Mouse (Mus musculus) intestine, embryonic 14.5 days (tissue): ENCODE data around the gene Snx30. TPM values are rescaled to one million over a fixed set of nuclear protein-coding genes. Genes with fewer than 3 reads are reported as not detected.
A peak's percentile ranks its signal among the peaks of the same experiment; 100 is the strongest.

Source experiments
- ATAC-seq: fragments of 200-750 bp; cut with Nextera tagmentation; replicated peaks from 2 replicates; pipeline ENCODE4 v1.8.0; 2017; ENCODE audit warnings: low read depth, moderate number of reproducible peaks, moderate TSS enrichment, moderate library complexity; ENCODE audit not compliant: low FRiP score, low TSS enrichment
- DNase-seq: peaks from one replicate; pipeline ENCODE4 v3.0.0-alpha.2; 2018; ENCODE audit warnings: low spot score
- H3K27ac ChIP-seq: fragments of 300-500 bp; sonication (generic); 2 replicates; pipeline ENCODE4 v1.5.1; 2014; ENCODE audit warnings: low read depth, mild to moderate bottlenecking, control low read depth
- H3K27me3 ChIP-seq: fragments of 300-500 bp; sonication (generic); replicated peaks from 2 replicates; pipeline ENCODE4 v1.6.1; 2014; ENCODE audit warnings: low read length, control low read depth; ENCODE audit not compliant: control insufficient read depth, insufficient read depth
- H3K36me3 ChIP-seq: fragments of 300-500 bp; sonication (generic); 2 replicates; pipeline ENCODE4 v1.6.1; 2014; ENCODE audit warnings: low read length, control low read depth; ENCODE audit not compliant: control insufficient read depth, insufficient read depth
- H3K4me1 ChIP-seq: fragments of 300-500 bp; sonication (generic); replicated peaks from 2 replicates; pipeline ENCODE4 v1.6.1; 2014; ENCODE audit warnings: low read length, control low read depth, mixed read lengths; ENCODE audit not compliant: control insufficient read depth, insufficient read depth
- H3K4me2 ChIP-seq: fragments of 300-500 bp; sonication (generic); 2 replicates; pipeline ENCODE4 v1.6.1; 2014; ENCODE audit warnings: low read length
- H3K4me3 ChIP-seq: fragments of 300-500 bp; sonication (generic); 2 replicates; pipeline ENCODE4 v1.5.1; 2014; ENCODE audit warnings: low read depth, low read length, control low read depth, mixed read lengths
- H3K9ac ChIP-seq: fragments of 300-500 bp; sonication (generic); 2 replicates; pipeline ENCODE4 v1.6.1; 2014; ENCODE audit warnings: mild to moderate bottlenecking, low read length
- H3K9me3 ChIP-seq: fragments of 300-500 bp; sonication (generic); 2 replicates; pipeline ENCODE4 v1.6.1; 2016; ENCODE audit warnings: low read length, control low read depth; ENCODE audit not compliant: control insufficient read depth
- WGBS: fragments of 180-500 bp; shearing (Covaris S2); extraction: QIAGEN DNeasy Blood & Tissue Kit; methylation state at CpG from one replicate; pipeline ENCODE4 v1.1.7; 2014; 5-methylcytosine and 5-hydroxymethylcytosine counted together
- polyA plus RNA-seq: library from polyadenylated mRNA; unstranded; fragments of >200 nt; fragmentation: Nextera tagmentation; extraction: Ambion mirVana; gene quantifications from 2 replicates; pipeline ENCODE4 v1.2.1, GENCODE M21; 2014

The Snx30 gene
- polyA plus RNA-seq, 1 experiment from 2014 or later, result 6.8 TPM

- Histone ChIP-seq H3K9me3 (no peaks in the 10 kb centered on the region), H3K36me3 (no peaks in the 10 kb centered on the region), H3K4me1 (peaks cover 8% of the 10 kb centered on the region; the same call in 1 of the 2 replicates), H3K9ac (no peak overlapping the region), H3K27me3 (no peaks in the 10 kb centered on the region), H3K4me3 (no peak overlapping the region), H3K4me2 (no peak overlapping the region), H3K27ac (no peak overlapping the region)
- WGBS, result 55% methylated on average over 4 of the region's 4 CpGs
- DNase-seq (no peak), ATAC-seq (no peak)
Measured at GRCm38 (mm10) chr4:59802792-59803191, 2.8 kb upstream of the Snx30 start.

GRCm38 (mm10) chr4:59803358-59803757 lies 2.3 kb upstream of the Snx30 start:
- ATAC-seq, result no peak
- Histone ChIP-seq H3K27me3 (no peaks in the 10 kb centered on the region), H3K9ac (no peak overlapping the region), H3K4me1 (peaks cover 8% of the 10 kb centered on the region; the same call in 1 of the 2 replicates), H3K27ac (no peak overlapping the region), H3K4me3 (no peak overlapping the region), H3K9me3 (no peaks in the 10 kb centered on the region), H3K36me3 (no peaks in the 10 kb centered on the region), H3K4me2 (no peak overlapping the region)
- no peak for DNase-seq
- 81% methylated on average over 5 of the region's 5 CpGs for WGBS

DNA sequence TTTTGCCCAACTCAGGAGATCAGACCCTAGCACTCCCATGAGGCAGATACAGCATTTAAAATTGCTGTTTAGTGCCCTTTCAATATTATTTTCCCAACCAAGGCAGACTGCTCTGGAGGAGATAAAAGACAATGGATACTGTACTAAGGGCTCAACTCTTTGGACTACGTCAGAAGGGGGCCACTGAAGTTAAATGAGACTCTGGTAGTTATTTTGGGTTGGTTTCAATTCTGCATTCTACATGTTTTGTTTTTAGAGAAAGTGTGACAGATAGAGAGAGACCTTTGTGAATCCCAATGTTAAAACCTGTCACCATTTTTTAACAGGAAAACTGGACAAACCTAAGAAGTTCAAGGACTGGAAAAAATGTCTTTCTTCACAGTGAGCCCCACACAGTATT lies 886 bp upstream of the Snx30 start:
- Histone ChIP-seq H3K9ac (no peak overlapping the region), H3K27me3 (no peaks in the 10 kb centered on the region), H3K4me1 (peaks cover 8% of the 10 kb centered on the region; the same call in 1 of the 2 replicates), H3K9me3 (no peaks in the 10 kb centered on the region), H3K4me2 (peak overlapping the region; percentile 97), H3K4me3 (peak overlapping the region; percentile 87; the same call in 1 of the 2 replicates), H3K36me3 (no peaks in the 10 kb centered on the region), H3K27ac (no peak overlapping the region)
- ATAC-seq (no peak), DNase-seq (no peak)
- 81% methylated on average over 1 of the region's 1 CpGs for WGBS

DNA sequence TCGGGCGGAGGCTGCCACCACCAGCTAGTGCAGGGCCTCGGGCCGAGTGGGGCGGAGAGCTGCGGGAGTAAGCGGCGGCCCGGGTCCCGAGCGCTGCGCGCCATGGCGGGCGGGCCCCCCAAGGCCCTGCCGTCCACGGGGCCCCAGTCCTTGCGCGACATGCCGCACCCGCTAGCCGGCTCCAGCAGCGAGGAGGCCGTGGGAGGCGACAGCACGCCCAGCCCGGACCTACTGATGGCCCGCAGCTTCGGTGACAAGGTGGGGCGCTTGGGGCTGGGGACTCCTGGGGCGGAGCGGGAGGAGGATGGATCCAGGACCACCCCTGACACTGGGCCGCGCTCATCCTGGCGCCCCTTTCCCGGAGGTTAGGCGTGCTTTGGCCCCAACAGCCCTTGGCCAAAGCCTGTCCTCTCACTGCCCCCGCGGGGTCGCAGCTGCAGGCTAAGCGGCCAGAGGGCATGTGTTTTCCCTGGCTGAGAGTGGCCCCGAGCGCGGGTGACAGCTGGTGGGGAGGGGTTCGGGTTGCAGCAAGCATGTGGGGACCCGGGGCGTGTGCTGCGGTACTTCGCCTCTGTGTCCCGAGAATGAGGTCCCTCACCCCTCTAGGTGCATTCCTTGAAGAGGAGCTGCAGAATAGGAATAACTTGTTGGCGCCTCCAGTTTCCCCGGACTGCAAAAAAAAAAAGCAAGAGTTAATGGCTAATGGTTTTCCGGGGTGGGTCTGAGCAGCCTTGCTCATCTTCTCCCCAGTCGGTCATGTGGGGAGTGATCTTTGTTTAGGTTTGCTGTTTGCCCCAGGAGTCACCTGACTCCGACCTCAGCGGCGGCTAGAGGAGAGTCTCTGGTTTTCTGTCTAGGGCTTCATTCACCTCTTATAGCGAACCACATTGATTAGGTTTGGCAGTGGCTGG lies 583 bp downstream of the Snx30 start:
- Histone ChIP-seq H3K27me3 (no peaks in the 10 kb centered on the region), H3K9me3 (no peaks in the 10 kb centered on the region), H3K9ac (peak overlapping the region; percentile 72), H3K4me2 (peak overlapping the region; percentile 97), H3K27ac (peak overlapping the region; percentile 38; the same call in 1 of the 2 replicates), H3K4me1 (peaks cover 8% of the 10 kb centered on the region; the same call in 1 of the 2 replicates), H3K36me3 (no peaks in the 10 kb centered on the region), H3K4me3 (peak overlapping the region; percentile 87)
- ATAC-seq (peak; percentile 75), DNase-seq (peak; percentile 76)
- WGBS, result under 1% methylated on average over 49 of the region's 58 CpGs

DNA sequence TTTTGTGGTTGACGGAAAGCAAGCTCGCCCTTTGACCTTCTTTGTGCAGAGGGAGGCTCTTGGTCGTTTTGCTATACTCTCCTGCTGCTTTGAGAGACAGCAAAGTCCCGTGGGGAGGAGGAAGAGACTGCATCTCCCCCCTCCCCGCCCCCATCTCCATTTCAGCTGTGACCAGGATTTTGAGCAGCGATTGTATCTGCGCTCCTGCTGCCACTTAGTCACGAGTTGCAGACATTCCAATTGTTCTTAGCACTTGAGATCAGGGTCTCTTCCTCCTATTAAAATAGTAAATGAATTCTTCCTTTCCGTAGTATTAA lies 1.2 kb downstream of the Snx30 start:
- peak overlapping the region; percentile 97 for H3K4me2 ChIP-seq
- no peaks in the 10 kb centered on the region for H3K27me3 ChIP-seq
- peak overlapping the region; percentile 87 for H3K4me3 ChIP-seq
- 6% methylated on average over 9 of the region's 9 CpGs for WGBS
- peak overlapping the region; percentile 72 for H3K9ac ChIP-seq
- H3K9me3 ChIP-seq, result no peaks in the 10 kb centered on the region
- H3K27ac ChIP-seq, result no peak overlapping the region
- ATAC-seq (no peak), DNase-seq (no peak)
- no peaks in the 10 kb centered on the region for H3K36me3 ChIP-seq
- H3K4me1 ChIP-seq, result peaks cover 8% of the 10 kb centered on the region; the same call in 1 of the 2 replicates

DNA sequence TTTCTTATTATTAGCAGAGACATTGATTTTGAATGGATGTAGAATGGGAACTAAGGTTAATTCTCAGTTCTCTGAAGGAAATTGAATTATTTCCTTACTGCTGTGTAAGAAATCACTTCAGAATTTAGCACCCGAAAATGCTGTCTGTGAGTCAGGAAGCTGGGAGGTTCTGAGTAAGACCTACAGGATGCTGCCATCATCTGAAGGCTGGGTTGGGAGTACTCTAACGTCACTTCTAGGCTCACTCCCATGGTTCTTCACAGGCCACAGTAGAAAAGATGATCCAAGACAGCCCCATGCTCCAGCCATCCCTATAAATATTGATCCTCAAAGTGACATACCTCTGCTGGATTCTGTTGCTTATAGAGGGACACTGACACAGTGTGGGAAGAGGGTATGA lies 1.9 kb downstream of the Snx30 start:
- Histone ChIP-seq H3K27ac (no peak overlapping the region), H3K4me3 (no peak overlapping the region), H3K27me3 (no peaks in the 10 kb centered on the region), H3K4me1 (peaks cover 8% of the 10 kb centered on the region; the same call in 1 of the 2 replicates), H3K4me2 (peak overlapping the region; percentile 97; the same call in 1 of the 2 replicates), H3K9me3 (no peaks in the 10 kb centered on the region), H3K36me3 (no peaks in the 10 kb centered on the region), H3K9ac (no peak overlapping the region)
- DNase-seq, result no peak
- no peak for ATAC-seq
- WGBS, result 70% methylated on average over 2 of the region's 2 CpGs

GRCm38 (mm10) chr4:59808396-59808795 lies 2.8 kb downstream of the Snx30 start:
- H3K4me3 ChIP-seq, result no peak overlapping the region
- 80% methylated on average over 5 of the region's 5 CpGs for WGBS
- H3K27me3 ChIP-seq, result no peaks in the 10 kb centered on the region
- H3K4me1 ChIP-seq, result peaks cover 8% of the 10 kb centered on the region; the same call in 1 of the 2 replicates
- H3K27ac ChIP-seq, result no peak overlapping the region
- no peak overlapping the region for H3K9ac ChIP-seq
- ATAC-seq (no peak), DNase-seq (no peak)
- H3K4me2 ChIP-seq, result no peak overlapping the region
- no peaks in the 10 kb centered on the region for H3K9me3 ChIP-seq
- no peaks in the 10 kb centered on the region for H3K36me3 ChIP-seq

GRCm38 (mm10) chr4:59814094-59814493 lies 8.5 kb downstream of the Snx30 start:
- ATAC-seq (no peak), DNase-seq (no peak)
- Histone ChIP-seq H3K36me3 (no peaks in the 10 kb centered on the region), H3K4me1 (no peaks in the 10 kb centered on the region), H3K4me2 (no peak overlapping the region), H3K27ac (no peak overlapping the region), H3K4me3 (no peak overlapping the region), H3K9me3 (no peaks in the 10 kb centered on the region), H3K27me3 (no peaks in the 10 kb centered on the region), H3K9ac (no peak overlapping the region)
- 39% methylated on average over 7 of the region's 7 CpGs for whole genome bisulfite sequencing
